Mouse (Mus musculus): ENCODE data around the gene Treh. TPM values are rescaled to one million over a fixed set of nuclear protein-coding genes. Genes with fewer than 3 reads are reported as not detected.

Gene Treh
- polyA plus RNA-seq, 1 experiment from 2014 or later, result not detected

DNA sequence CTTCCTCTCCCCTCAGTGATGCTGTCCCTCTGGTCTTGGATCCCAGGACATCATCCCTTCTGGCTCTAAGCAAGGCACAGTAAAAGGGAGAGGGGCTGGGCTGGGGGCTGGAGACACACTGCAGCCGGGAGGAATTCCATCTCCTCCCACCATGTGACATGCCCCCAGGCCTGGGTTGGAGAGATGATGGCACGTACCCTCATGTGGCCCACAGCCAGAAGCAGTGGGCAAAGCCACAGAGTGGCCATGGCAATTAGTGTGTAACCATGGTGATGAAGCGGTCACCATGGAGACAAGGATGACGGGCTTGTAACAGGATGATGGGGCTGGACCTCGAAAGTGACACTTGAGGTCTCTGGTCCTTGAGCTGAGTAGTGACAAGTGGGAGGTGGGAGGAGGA, 13.6 kb downstream of the Treh start:
- ATAC-seq (ENCODE audit: low FRiP score, low TSS enrichment), result peak; percentile 78
- Histone ChIP-seq H3K4me1 (ENCODE audit: control insufficient read depth, insufficient read depth, low read length) (peaks cover 23% of the 10 kb centered on the region), H3K9me3 (ENCODE audit: control insufficient read depth, low read length) (no peaks in the 10 kb centered on the region), H3K4me2 (ENCODE audit: low read length) (peak overlapping the region; percentile 12; the same call in 1 of the 2 replicates), H3K27me3 (ENCODE audit: control insufficient read depth, insufficient read depth, low read length) (no peaks in the 10 kb centered on the region), H3K4me3 (replicated peaks; ENCODE audit: low read depth, low read length) (no peak overlapping the region), H3K9ac (replicated peaks; ENCODE audit: low read length) (0 out of 2 replicates have a peak overlapping the region, but pooled peaks have one; percentile 16), H3K27ac (replicated peaks; ENCODE audit: low read depth, low read length) (peak overlapping the region; percentile 74), H3K36me3 (ENCODE audit: control insufficient read depth, insufficient read depth, low read length) (peaks cover 46% of the 10 kb centered on the region)
- WGBS, result 11% methylated on average over 5 of the region's 5 CpGs
- DNase-seq, result peak; percentile 89

DNA sequence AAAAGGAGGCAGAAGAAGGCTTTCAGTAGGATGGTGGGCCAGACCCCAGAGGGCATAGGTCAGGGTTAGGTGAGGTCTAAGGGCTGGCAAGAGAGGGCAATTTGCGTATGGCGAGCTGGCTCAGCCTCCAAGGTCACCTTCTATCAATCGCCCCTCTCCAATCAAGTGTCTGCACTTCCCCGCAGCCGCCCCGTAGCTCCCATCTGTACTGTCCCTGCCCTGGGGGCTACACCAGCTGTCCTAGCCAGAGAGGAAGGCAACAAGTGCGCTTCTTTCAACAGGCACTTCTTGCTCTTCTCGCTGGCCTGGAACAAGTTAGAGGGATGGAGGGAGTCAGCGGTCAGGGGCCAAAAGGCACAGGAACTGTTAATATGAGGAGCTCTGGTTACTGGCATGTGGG, 15.0 kb downstream of the Treh start:
- H3K9ac ChIP-seq (replicated peaks; ENCODE audit: low read length), result no peak overlapping the region
- no peak overlapping the region for H3K4me2 ChIP-seq (ENCODE audit: low read length)
- no peak overlapping the region for H3K27ac ChIP-seq (replicated peaks; ENCODE audit: low read depth, low read length)
- no peaks in the 10 kb centered on the region for H3K9me3 ChIP-seq (ENCODE audit: control insufficient read depth, low read length)
- no peak for DNase-seq
- WGBS, result 69% methylated on average over 9 of the region's 9 CpGs
- no peaks in the 10 kb centered on the region for H3K27me3 ChIP-seq (ENCODE audit: control insufficient read depth, insufficient read depth, low read length)
- peaks cover 23% of the 10 kb centered on the region for H3K4me1 ChIP-seq (ENCODE audit: control insufficient read depth, insufficient read depth, low read length)
- peaks cover 59% of the 10 kb centered on the region for H3K36me3 ChIP-seq (ENCODE audit: control insufficient read depth, insufficient read depth, low read length)
- ATAC-seq (ENCODE audit: low FRiP score, low TSS enrichment), result no peak
- no peak overlapping the region for H3K4me3 ChIP-seq (replicated peaks; ENCODE audit: low read depth, low read length)

DNA sequence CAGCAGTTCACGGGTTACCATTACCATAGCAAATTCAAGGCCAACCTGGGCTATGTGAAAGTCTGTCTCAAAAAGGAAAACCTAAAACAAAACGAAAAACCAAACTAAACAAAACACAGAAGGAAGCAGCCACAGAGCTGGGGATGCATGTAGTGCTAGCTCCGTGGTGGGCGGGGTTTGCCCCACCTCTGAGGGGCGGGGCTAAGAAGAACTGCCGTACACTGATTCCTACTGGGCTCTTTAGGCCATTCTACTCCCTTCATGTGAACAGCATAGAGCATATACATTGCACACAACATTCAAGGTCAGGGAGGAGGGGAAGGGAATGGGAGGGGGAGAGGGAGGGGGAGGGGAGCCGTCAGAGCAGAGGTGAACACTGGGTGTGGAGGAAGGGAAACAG, 17.6 kb downstream of the Treh start:
- no peak overlapping the region for H3K9ac ChIP-seq (replicated peaks; ENCODE audit: low read length)
- no peak overlapping the region for H3K4me2 ChIP-seq (ENCODE audit: low read length)
- no peak overlapping the region for H3K4me3 ChIP-seq (replicated peaks; ENCODE audit: low read depth, low read length)
- 56% methylated on average over 7 of the region's 7 CpGs for WGBS
- H3K27me3 ChIP-seq (ENCODE audit: control insufficient read depth, insufficient read depth, low read length), result no peaks in the 10 kb centered on the region
- DNase-seq, result peak; percentile 9
- H3K27ac ChIP-seq (replicated peaks; ENCODE audit: low read depth, low read length), result no peak overlapping the region
- H3K9me3 ChIP-seq (ENCODE audit: control insufficient read depth, low read length), result no peaks in the 10 kb centered on the region
- ATAC-seq (ENCODE audit: low FRiP score, low TSS enrichment), result no peak
- peaks cover 20% of the 10 kb centered on the region for H3K4me1 ChIP-seq (ENCODE audit: control insufficient read depth, insufficient read depth, low read length)
- H3K36me3 ChIP-seq (ENCODE audit: control insufficient read depth, insufficient read depth, low read length), result peaks cover 85% of the 10 kb centered on the region

DNA sequence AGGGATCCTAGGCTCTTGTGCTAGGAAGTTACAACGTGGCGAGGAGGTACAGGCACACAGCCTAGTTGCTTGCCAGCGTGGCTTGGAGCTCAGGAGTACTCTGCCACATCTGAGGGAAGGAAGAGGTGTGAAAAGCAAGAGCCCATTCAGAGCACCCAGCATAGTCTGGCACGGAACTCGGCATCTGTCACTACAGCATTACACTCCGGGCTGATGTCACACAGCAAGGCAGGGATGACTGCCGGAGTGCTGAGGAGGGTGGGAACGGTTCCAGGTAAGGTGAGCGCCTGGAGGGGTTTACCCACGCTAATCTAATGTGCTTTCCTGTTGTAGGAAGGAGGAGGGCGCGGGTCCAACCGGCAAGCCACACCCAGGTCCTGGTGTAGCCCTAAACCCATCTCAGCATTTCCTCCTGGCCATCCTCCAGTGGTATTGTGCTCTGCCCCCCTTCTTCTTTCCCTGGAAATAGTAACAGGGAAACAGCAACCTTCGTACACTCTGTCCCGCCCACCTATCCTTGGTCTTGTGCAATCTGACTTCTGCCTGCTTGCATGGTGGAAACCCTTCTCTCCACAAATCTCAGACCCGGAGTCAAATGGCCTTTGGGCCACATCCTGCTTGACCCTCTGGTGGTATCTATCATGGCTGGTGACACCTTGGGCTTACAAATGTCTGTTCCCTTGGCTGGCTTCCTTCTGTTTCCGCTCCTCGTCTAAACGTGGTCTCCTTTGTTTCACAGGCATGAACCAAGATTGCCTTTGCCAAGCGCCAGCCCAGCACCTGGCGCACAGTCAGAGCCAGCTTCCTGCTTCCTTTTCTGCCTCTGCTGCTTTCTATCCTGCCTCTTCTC, 18.9 kb downstream of the Treh start:
- DNase-seq (no peak), ATAC-seq (ENCODE audit: low FRiP score, low TSS enrichment) (no peak)
- H3K27ac ChIP-seq (replicated peaks; ENCODE audit: low read depth, low read length), result no peak overlapping the region
- H3K4me2 ChIP-seq (ENCODE audit: low read length), result no peak overlapping the region
- H3K4me1 ChIP-seq (ENCODE audit: control insufficient read depth, insufficient read depth, low read length), result peaks cover 7% of the 10 kb centered on the region
- H3K9ac ChIP-seq (replicated peaks; ENCODE audit: low read length), result no peak overlapping the region
- H3K36me3 ChIP-seq (ENCODE audit: control insufficient read depth, insufficient read depth, low read length), result peaks cover 90% of the 10 kb centered on the region
- no peaks in the 10 kb centered on the region for H3K27me3 ChIP-seq (ENCODE audit: control insufficient read depth, insufficient read depth, low read length)
- WGBS, result 88% methylated on average over 21 of the region's 21 CpGs
- no peak overlapping the region for H3K4me3 ChIP-seq (replicated peaks; ENCODE audit: low read depth, low read length)
- H3K9me3 ChIP-seq (ENCODE audit: control insufficient read depth, low read length), result no peaks in the 10 kb centered on the region

DNA sequence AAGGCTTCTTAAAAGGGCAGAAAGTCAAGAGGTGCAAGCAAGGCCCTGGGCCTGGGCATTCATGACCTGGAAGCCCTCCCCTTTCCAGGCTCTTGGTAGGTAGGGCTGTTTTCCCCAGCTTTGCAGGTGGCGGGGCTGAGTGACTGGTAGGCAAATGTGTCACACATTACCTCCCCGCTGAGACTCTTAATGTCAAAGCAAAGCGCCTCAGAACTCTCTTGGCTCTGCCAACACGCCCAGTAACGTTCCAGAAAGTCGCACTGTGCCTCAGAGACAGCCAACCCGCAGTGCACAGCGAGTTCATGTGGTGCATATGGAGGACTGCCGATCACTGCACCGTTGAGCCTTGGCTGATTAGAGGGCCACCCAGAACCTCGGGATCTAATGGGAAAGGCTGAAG, 20.0 kb downstream of the Treh start:
- Histone ChIP-seq H3K4me2 (ENCODE audit: low read length) (no peak overlapping the region), H3K4me1 (ENCODE audit: control insufficient read depth, insufficient read depth, low read length) (no peaks in the 10 kb centered on the region), H3K4me3 (replicated peaks; ENCODE audit: low read depth, low read length) (no peak overlapping the region), H3K27me3 (ENCODE audit: control insufficient read depth, insufficient read depth, low read length) (no peaks in the 10 kb centered on the region), H3K9ac (replicated peaks; ENCODE audit: low read length) (no peak overlapping the region), H3K36me3 (ENCODE audit: control insufficient read depth, insufficient read depth, low read length) (peaks cover 90% of the 10 kb centered on the region), H3K9me3 (ENCODE audit: control insufficient read depth, low read length) (no peaks in the 10 kb centered on the region), H3K27ac (replicated peaks; ENCODE audit: low read depth, low read length) (no peak overlapping the region)
- ATAC-seq (ENCODE audit: low FRiP score, low TSS enrichment) (no peak), DNase-seq (no peak)
- 93% methylated on average over 11 of the region's 11 CpGs for WGBS

DNA sequence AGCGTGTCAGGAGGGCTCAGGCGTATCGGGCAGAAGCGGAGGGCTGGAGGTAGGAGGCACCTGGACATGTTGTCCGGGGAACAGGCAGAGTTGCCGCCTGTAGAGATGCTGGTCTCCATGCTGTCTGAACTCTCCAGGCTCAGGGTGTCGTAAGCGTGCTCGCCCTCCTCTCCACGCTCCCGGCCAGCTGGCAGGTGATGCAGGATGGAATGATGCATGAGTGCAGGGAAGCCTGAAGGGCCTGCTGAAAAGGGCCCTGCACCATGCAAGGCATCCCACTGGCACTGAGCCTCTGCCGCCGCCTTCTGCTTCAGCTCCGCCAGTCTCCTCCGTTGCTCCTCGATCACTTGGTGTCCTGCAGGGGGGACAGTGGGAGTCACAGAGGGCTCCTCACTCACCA, 24.8 kb downstream of the Treh start:
- Histone ChIP-seq H3K9me3 (ENCODE audit: control insufficient read depth, low read length) (no peaks in the 10 kb centered on the region), H3K4me1 (ENCODE audit: control insufficient read depth, insufficient read depth, low read length) (no peaks in the 10 kb centered on the region), H3K9ac (replicated peaks; ENCODE audit: low read length) (no peak overlapping the region), H3K4me3 (replicated peaks; ENCODE audit: low read depth, low read length) (no peak overlapping the region), H3K36me3 (ENCODE audit: control insufficient read depth, insufficient read depth, low read length) (peaks cover 99% of the 10 kb centered on the region), H3K27me3 (ENCODE audit: control insufficient read depth, insufficient read depth, low read length) (no peaks in the 10 kb centered on the region), H3K27ac (replicated peaks; ENCODE audit: low read depth, low read length) (no peak overlapping the region), H3K4me2 (ENCODE audit: low read length) (no peak overlapping the region)
- ATAC-seq (ENCODE audit: low FRiP score, low TSS enrichment) (no peak), DNase-seq (no peak)
- 94% methylated on average over 16 of the region's 16 CpGs for WGBS

DNA sequence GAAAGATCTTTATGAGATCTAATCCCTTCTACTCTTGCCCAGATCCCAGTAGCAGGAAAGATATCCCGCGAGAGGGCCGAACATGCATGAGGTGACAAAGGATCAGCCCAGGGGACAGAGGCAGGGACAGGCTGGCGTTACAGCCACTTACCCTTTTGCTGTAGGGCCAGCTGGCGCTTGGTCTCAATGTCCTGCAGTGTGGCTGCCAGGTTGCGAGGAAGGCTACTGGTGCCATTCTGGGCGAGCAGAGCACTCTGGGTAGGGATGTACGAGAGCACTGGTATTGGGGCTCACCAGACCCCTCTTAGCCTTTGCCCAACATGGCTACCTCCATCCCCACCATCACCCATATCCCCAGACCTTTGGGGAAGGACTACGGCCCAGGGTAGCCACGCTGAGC, 26.2 kb downstream of the Treh start:
- ATAC-seq (ENCODE audit: low FRiP score, low TSS enrichment) (no peak), DNase-seq (no peak)
- Histone ChIP-seq H3K9ac (replicated peaks; ENCODE audit: low read length) (no peak overlapping the region), H3K4me3 (replicated peaks; ENCODE audit: low read depth, low read length) (no peak overlapping the region), H3K27ac (replicated peaks; ENCODE audit: low read depth, low read length) (no peak overlapping the region), H3K9me3 (ENCODE audit: control insufficient read depth, low read length) (no peaks in the 10 kb centered on the region), H3K27me3 (ENCODE audit: control insufficient read depth, insufficient read depth, low read length) (no peaks in the 10 kb centered on the region), H3K36me3 (ENCODE audit: control insufficient read depth, insufficient read depth, low read length) (peaks cover 99% of the 10 kb centered on the region), H3K4me2 (ENCODE audit: low read length) (no peak overlapping the region), H3K4me1 (ENCODE audit: control insufficient read depth, insufficient read depth, low read length) (no peaks in the 10 kb centered on the region)
- WGBS, result 84% methylated on average over 10 of the region's 10 CpGs

DNA sequence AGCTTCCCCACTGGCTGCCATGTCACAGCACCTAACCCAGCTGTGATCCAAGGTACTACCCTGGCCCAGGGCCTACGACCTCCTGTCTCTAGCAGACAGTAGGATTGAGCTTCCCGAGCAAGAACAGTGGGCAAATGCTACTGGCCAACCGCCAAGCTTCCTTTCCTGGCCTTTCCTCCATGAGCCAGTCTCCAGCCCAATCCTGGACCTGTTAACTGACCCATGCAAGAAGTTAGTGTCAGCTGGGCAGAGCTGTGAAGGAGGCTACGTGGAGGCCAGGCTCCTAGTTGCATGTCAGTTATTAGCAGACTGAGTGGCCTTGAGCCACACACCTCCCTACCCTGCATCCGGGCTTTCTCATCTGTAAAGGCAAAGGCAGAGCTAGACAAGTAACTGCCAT, 26.7 kb downstream of the Treh start:
- Histone ChIP-seq H3K4me3 (replicated peaks; ENCODE audit: low read depth, low read length) (no peak overlapping the region), H3K4me1 (ENCODE audit: control insufficient read depth, insufficient read depth, low read length) (no peaks in the 10 kb centered on the region), H3K27me3 (ENCODE audit: control insufficient read depth, insufficient read depth, low read length) (no peaks in the 10 kb centered on the region), H3K9me3 (ENCODE audit: control insufficient read depth, low read length) (no peaks in the 10 kb centered on the region), H3K4me2 (ENCODE audit: low read length) (no peak overlapping the region), H3K36me3 (ENCODE audit: control insufficient read depth, insufficient read depth, low read length) (peaks cover 98% of the 10 kb centered on the region), H3K27ac (replicated peaks; ENCODE audit: low read depth, low read length) (no peak overlapping the region), H3K9ac (replicated peaks; ENCODE audit: low read length) (no peak overlapping the region)
- WGBS, result 91% methylated on average over 5 of the region's 5 CpGs
- ATAC-seq (ENCODE audit: low FRiP score, low TSS enrichment), result no peak
- no peak for DNase-seq
